Mouse (Mus musculus): ENCODE results near the gene Ffar1. TPM values are rescaled to one million over a fixed set of nuclear protein-coding genes. Genes with fewer than 3 reads are reported as not detected.

The Ffar1 gene
- not detected for total RNA-seq (2022)

GRCm38 (mm10) chr7:30861464-30861863 is at the start of gene Ffar1:
Gene Ffar1 (minus strand): TSS chr7:30861564.
- no peak for DNase-seq

- DNase-seq, result no peak
Observed at GRCm38 (mm10) chr7:30909773-30910172, 48.4 kb upstream of the Ffar1 start.

- DNase-seq, result no peak
Observed at GRCm38 (mm10) chr7:30908992-30909431, 47.6 kb upstream of the Ffar1 start.

GRCm38 (mm10) chr7:30908277-30908991 is 47.1 kb upstream of the Ffar1 start:
- DNase-seq, result no peak

GRCm38 (mm10) chr7:30904042-30904441 is 42.7 kb upstream of the Ffar1 start:
- no peak for DNase-seq

GRCm38 (mm10) chr7:30895217-30895616 is 33.9 kb upstream of the Ffar1 start:
- no peak for DNase-seq

- DNase-seq, result no peak
Observed at GRCm38 (mm10) chr7:30892515-30892914, 31.2 kb upstream of the Ffar1 start.

GRCm38 (mm10) chr7:30891746-30892145 is 30.4 kb upstream of the Ffar1 start:
- no peak for DNase-seq

- DNase-seq, result no peak
Observed at GRCm38 (mm10) chr7:30890681-30891080, 29.3 kb upstream of the Ffar1 start.

GRCm38 (mm10) chr7:30888786-30889185 is 27.4 kb upstream of the Ffar1 start:
- no peak for DNase-seq

GRCm38 (mm10) chr7:30887568-30888188 is 26.3 kb upstream of the Ffar1 start:
- no peak for DNase-seq

- DNase-seq, result no peak
Observed at GRCm38 (mm10) chr7:30886852-30887251, 25.5 kb upstream of the Ffar1 start.

GRCm38 (mm10) chr7:30884047-30884446 is 22.7 kb upstream of the Ffar1 start:
- no peak for DNase-seq

- DNase-seq, result no peak
Observed at GRCm38 (mm10) chr7:30881367-30881766, 20.0 kb upstream of the Ffar1 start.

GRCm38 (mm10) chr7:30880176-30880575 is 18.8 kb upstream of the Ffar1 start, which contains the start of gene Cd22:
Gene Cd22 (minus strand): TSS chr7:30880342.
- no peak for DNase-seq

- DNase-seq, result no peak
Observed at GRCm38 (mm10) chr7:30878950-30879349, 17.6 kb upstream of the Ffar1 start.

GRCm38 (mm10) chr7:30873083-30873482 is 11.7 kb upstream of the Ffar1 start:
- DNase-seq, result peak; percentile 60

GRCm38 (mm10) chr7:30863386-30863785 is 2.0 kb upstream of the Ffar1 start:
- no peak for DNase-seq

GRCm38 (mm10) chr7:30859635-30860402 is 1.5 kb downstream of the Ffar1 start:
- DNase-seq, result no peak

- DNase-seq, result peak; percentile 47
Observed at GRCm38 (mm10) chr7:30859290-30859634, 2.1 kb downstream of the Ffar1 start.

GRCm38 (mm10) chr7:30857746-30858145 is 3.6 kb downstream of the Ffar1 start:
- no peak for DNase-seq

GRCm38 (mm10) chr7:30856078-30856477 is 5.3 kb downstream of the Ffar1 start, which contains the start of gene Ffar3:
Gene Ffar3 (minus strand): TSS chr7:30856178.
- DNase-seq, result no peak

GRCm38 (mm10) chr7:30851421-30851820 is 9.9 kb downstream of the Ffar1 start:
- no peak for DNase-seq

Measured in adrenal gland, adult 8-10 months (tissue).